Mouse (Mus musculus) c-Kit-positive CD71-positive TER-119-negative erythroid progenitor cells, embryonic 14.5 days (primary cell): Measurements from ENCODE around the gene Gm7138.
"Not testable (repeated sequence)": the region's sequence is repeated elsewhere in the genome, so short reads cannot be mapped to it uniquely, and the experiment has no call there.

Experiments
- DNase-seq: peaks from one replicate; pipeline ENCODE4 v3.0.0-alpha.2; 2013; ENCODE audit warnings: low read depth

Gm7138 gene

DNA sequence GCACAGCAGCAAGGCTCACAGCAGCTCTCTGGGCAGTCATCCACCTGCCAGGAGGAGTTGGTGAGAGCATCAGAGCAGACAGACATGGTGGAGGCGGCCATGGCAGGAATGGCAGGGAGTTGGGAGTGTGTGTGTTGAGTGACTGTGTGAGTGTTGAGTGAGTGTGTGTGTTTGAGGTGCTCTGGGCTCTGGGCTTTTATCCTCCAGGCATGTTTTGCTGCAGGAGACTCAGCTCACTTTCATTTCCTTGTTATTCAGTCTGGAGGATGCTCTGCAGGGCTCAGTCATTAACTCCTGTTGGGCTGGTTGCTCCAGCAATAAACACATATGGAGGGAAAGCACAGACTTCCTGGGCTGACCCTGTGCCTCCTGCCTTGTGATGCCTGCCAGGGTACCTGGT, at the start of gene Gm7138:
Gene Gm7138 (minus strand): TSS at position 101 of the 400 bp plus-strand sequence.
- not testable (repeated sequence) for DNase-seq

DNA sequence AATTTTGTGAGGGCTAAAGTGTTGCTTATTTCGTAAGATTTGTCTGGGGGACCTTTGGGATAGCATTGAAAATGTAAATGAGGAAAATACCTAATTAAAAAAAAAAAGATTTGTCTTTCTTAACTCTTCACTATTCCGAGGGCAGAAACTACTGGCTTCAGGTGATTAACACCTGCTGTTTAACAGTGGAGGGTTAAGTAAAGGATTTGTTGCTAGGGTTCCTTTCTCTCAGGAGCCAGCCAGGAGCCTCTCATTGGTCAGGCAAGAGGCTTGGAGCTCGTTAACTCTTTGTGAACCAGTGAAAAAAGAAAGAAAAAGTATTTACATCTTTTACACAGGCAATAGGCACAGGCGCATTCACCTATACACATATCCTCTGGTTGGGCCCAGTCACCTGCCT, 42.5 kb upstream of the Gm7138 start:
- no peak for DNase-seq

DNA sequence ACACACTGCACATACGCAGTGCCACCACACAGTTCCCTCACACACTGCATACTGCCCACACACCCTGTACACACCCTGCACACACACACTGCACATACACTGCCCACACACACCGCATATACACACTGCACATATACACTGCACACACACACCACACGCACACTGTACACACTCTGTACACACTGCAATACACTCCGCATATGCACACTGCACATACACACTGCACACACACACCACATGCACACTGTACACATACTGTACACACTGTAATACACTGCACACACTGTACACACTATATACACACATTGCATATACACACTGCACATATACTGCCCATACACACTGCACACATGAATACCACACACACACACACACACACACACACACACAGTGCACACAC, 41.8 kb upstream of the Gm7138 start:
- no peak for DNase-seq

DNA sequence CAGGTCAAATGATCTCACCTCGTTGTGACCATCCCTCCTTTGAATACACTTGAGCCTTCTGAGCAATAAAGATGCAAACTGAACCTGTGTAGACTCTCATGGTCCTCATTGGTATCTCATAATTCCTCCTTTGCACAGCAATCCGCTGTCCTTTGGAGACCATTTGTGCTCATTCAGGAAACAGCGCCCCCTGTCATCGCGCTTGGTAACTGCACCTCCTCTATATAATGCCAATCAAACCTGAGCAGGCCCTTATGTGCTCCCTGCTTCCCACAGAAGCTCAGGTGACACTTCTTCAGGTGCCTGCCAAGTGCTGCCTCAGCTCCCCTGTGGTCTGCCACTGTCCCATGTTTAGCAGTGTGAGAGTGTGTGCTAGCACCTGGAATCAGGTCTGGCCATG, 38.8 kb upstream of the Gm7138 start:
- DNase-seq = peak; percentile 7

DNA sequence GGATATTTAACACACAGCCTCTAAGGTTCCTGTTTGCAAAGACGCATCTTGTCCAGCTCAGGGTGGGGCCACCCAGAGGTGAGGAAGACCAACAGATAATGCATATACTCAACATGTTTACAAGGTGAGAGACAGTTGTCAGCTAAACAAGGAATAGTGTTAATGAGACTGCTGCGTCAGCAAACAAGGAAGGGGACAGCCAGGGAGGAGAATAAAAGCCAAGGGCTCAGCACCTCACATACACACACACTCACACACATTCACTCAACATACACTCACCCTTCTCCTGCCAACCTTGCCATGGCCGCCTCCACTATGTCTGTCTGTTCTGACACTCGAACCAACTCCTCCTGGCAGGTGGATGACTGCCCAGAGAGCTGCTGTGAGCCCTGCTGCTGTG, 37.6 kb upstream of the Gm7138 start, which contains the start of gene Gm2696:
Gene Gm2696 (plus strand): TSS at position 301 of the 400 bp plus-strand sequence.
- DNase-seq = no peak

DNA sequence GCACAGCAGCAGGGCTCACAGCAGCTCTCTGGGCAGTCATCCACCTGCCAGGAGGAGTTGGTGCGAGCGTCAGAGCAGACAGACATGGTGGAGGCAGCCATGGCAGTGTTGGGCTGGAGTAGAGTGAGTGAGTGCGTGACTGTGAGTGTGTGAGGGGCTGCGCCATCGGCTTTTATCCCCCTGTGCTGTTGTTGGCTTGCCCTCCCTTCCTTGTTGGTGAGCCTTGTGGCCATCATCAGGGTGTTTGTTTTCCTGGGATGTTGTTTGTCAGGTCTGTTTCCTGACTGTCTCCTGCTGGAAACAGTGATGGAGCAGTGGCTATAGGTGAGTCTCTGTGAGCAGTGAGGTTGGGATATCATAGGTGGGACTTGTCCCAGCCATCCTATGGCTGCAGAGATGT, 35.0 kb upstream of the Gm7138 start, which contains the start of gene Gm9507:
Gene Gm9507 (minus strand): TSS at position 101 of the 400 bp plus-strand sequence.
- no peak for DNase-seq

DNA sequence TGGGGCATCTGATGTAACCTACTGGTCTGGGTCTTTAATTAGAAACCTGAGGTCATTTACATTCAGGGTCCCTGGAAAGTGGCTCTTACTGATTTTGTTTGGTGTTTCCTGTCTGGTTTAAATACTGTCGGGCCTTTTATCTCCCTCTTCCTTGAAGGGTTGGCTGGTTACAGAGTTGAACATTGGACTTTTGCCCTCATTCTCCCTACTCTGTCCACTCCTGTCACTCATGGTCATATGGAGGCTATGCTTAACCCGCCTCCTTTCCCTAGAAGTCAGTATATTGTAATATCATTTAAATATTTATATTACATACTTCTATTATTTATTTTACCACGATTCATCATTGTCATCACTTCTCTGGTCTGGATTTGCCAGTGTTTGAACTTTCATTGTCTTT, 27.4 kb upstream of the Gm7138 start:
- DNase-seq = no peak

DNA sequence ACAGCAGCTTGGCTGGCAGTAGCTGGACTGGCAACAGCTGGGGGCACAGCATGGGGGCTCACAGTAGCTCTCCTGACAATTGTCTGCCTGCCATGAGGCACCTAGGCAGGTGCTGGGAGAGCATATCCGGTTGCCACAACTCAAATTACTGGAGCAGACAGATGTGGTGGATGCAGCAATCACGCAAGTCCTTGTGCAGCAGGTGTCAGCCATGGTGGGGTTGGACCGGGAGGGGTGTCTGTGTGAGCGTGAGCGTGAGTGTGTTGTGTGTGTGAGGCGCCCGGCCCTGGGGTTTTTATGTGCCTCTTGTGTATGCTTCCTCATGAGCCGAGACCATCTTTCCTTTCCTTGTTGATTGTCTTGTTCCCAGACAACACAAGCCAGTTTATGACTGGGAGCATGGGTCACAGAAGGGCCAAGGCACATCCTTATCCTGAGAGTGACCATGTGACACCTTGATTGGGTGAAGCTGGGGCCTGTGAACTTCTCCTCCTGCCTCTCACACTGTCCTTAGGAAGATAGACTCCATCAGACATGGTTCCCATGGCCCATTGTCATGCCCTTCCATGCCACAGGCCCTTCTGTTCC, 22.3 kb upstream of the Gm7138 start, which contains the start of gene Gm19668:
Gene Gm19668 (minus strand): TSS at position 213 of the 588 bp plus-strand sequence.
- no peak for DNase-seq

DNA sequence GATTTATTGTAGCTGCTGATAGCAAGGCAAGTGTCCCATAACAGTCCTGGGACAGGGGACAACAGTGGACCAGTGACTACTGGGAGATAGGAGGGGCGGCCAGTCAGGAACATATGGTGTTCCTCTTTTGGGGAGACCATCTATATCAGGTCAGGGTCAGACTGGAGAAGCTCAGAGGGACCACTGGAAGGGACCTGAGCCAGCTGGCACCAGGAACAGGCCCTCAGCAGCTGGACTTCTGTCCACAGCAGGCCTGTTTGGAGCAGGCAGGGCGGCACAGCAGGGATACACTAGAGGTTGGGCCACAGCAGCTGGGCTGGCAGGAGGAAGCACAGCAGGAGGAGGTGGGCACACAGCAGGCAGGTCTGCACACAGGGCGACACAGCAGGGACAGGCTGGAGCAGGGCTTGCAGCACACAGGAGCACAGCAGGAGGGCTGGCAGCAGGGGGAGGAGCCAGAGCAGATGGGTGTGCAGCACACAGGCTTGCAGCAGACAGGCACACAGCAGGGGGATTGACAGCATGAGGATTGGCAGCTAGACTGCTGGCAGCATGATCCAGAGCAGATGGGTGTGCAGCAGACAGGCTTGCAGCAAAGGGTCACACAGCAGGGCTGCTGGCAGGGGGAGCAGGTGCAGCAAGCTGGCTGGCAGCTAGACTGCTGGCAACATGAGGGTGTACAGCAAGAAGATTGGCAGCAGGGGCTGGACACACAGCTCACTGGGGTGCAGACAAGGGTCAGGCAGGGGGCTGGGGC, 21.6 kb upstream of the Gm7138 start:
- DNase-seq = not testable (repeated sequence)

DNA sequence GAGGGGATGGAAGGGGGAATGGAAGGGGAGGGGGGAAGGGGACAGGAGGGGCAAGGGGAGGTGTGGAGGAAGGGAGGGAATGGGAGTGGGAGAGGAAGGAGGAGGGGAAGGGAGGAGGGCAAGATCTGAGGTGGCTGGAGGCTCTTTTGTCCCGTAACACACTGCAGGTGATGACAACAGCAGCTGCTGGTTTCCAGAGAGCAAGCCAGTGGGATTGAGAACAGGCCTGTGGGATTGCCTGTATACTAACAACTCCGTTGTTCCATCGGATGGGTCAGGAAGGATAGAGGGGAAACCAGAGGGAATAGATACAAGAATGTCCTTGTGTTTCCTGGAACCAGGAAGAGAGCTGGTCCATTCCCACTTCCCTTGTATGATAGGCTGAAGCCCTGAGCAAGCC, 20.9 kb upstream of the Gm7138 start:
- no peak for DNase-seq

DNA sequence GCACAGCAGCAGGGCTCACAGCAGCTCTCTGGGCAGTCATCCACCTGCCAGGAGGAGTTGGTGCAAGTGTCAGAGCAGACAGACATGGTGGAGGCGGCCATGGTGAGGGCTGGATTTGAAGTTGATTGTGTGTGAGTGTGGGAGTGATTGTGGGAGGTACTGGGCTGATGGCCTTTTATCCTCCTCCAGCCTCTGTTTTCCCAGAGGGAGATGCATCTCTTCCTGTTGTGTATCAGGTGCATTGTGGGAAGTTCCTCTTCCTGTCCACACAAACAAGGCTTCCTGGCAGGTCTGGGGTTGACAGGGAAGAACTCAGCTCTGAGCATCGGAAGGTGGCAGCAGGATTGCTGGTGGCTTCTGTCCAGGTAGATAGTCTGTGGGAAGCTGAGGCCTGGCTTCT, 18.2 kb upstream of the Gm7138 start, which contains the start of gene Gm9639:
Gene Gm9639 (minus strand): TSS at position 101 of the 400 bp plus-strand sequence.
- no peak for DNase-seq

DNA sequence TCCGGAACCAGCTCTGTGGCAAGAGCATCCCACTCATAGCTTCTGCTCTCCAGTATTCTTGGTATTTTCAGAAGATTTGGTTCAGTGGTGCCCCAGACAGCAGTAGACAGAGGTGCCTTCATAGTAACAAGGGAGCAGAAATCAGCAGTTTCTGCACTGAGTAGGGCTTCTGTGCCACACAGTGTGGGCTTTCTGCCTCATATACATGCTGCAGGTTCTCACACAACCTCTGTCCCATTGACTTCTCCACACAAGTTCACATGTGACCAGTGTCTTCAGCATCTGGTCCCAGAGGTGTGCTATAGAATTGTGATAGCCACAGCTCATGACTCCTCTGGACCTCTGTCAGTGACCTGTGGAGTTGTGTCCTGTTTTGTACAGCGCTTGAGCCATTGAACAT, 11.9 kb upstream of the Gm7138 start:
- DNase-seq = no peak

DNA sequence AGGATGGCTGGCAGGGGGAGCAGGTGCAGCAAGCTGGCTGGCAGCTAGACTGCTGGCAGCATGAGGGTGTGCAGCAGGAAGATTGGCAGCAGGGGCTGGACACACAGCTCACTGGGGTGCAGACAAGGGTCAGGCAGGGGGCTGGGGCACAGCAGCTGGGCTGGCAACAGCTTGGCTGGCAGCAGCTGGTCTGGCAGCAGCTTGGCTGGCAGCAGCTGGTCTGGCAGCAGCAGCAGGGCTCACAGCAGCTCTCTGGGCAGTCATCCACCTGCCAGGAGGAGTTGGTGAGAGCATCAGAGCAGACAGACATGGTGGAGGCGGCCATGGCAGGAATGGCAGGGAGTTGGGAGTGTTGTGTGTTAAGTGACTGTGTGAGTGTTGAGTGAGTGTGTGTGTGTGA, 11.1 kb upstream of the Gm7138 start, which contains the start of gene Gm7137:
Gene Gm7137 (minus strand): TSS at position 325 of the 400 bp plus-strand sequence.
- DNase-seq = not testable (repeated sequence)

DNA sequence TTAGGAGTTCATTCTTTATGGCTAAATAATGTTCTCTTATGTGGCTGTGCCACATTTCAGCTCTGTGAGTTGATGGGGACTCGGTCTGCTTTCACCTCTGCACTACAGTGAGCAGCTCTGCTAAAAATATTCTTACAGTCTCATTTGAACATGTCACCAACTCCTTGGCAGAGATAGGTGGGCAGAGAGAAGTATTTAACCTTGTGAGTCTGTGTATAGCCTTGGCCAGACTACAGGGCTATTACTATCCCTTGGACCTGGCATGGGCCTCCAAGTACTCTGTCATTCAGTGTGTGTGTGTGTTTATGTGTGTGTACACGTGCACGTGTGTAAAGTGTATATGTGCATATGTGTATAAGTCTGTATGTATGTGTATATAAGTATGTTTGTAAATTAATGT, 6.7 kb upstream of the Gm7138 start:
- DNase-seq = not testable (repeated sequence)

DNA sequence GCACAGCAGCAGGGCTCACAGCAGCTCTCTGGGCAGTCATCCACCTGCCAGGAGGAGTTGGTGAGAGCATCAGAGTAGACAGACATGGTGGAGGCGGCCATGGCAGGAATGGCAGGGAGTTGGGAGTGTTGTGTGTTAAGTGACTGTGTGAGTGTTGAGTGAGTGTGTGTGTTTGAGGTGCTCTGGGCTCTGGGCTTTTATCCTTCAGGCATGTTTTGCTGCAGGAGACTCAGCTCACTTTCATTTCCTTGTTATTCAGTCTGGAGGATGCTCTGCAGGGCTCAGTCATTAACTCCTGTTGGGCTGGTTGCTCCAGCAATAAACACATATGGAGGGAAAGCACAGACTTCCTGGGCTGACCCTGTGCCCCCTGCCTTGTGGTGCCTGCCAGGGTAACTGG, 5.7 kb upstream of the Gm7138 start, which contains the start of gene Gm3250:
Gene Gm3250 (minus strand): TSS at position 101 of the 400 bp plus-strand sequence.
- DNase-seq = not testable (repeated sequence)

DNA sequence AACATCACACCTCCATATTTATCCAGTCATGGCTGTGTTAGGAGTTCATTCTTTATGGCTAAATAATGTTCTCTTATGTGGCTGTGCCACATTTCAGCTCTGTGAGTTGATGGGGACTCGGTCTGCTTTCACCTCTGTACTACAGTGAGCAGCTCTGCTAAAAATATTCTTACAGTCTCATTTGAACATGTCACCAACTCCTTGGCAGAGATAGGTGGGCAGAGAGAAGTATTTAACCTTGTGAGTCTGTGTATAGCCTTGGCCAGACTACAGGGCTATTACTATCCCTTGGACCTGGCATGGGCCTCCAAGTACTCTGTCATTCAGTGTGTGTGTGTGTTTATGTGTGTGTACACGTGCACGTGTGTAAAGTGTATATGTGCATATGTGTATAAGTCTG, 4.6 kb downstream of the Gm7138 start:
- DNase-seq = not testable (repeated sequence)

DNA sequence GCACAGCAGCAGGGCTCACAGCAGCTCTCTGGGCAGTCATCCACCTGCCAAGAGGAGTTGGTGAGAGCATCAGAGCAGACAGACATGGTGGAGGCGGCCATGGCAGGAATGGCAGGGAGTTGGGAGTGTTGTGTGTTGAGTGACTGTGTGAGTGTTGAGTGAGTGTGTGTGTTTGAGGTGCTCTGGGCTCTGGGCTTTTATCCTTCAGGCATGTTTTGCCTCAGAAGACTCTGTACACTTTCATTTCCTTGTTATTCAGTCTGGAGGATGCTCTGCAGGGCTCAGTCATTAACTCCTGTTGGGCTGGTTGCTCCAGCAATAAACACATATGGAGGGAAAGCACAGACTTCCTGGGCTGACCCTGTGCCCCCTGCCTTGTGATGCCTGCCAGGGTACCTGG, 5.5 kb downstream of the Gm7138 start, which contains the start of gene Gm3238:
Gene Gm3238 (minus strand): TSS at position 101 of the 400 bp plus-strand sequence.
- DNase-seq = not testable (repeated sequence)

DNA sequence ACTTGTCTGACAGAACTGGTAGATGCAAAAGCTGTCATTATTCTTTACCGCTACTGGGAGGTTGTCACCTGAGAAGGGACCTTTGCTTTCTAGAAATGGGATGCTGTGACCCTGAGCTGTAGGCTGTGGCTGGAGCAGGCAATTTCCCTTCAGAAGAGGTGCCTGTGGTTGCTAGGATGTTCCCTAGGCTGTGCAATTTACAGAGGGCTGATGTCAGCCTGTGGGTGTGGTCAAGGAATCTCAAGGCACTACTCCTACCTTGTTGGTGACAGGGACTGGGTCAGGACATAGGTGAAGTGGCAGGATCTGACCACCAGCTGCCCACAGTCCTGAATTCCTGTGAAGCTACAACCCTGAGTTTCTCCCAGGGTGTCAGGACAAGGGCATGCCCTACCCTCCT, 7.0 kb downstream of the Gm7138 start:
- no peak for DNase-seq

DNA sequence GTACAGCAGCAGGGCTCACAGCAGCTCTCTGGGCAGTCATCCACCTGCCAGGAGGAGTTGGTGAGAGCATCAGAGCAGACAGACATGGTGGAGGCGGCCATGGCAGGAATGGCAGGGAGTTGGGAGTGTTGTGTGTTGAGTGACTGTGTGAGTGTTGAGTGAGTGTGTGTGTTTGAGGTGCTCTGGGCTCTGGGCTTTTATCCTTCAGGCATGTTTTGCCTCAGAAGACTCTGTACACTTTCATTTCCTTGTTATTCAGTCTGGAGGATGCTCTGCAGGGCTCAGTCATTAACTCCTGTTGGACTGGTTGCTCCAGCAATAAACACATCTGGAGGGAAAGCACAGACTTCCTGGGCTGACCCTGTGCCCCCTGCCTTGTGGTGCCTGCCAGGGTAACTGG, 17.2 kb downstream of the Gm7138 start, which contains the start of gene Gm3233:
Gene Gm3233 (minus strand): TSS at position 101 of the 400 bp plus-strand sequence.
- not testable (repeated sequence) for DNase-seq

DNA sequence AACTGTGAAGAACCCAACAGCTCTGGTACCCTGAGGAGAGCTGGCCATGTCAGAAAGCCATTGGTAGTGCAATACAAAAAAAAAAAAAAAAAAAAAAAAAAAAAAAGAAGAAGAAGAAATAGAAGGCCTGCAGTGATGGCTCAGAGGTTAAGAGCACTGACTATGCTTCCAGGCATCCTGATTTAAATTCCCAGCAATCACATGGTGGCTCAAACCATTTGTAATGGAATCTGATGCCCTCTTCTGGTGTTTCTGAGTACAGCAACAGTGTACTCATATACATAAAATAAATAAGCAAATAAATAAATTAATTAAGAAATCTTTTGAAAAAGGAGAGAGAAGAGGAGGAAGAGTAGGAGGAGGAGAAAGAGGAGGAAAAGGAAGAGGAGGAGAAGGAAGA, 23.3 kb downstream of the Gm7138 start:
- no peak for DNase-seq

DNA sequence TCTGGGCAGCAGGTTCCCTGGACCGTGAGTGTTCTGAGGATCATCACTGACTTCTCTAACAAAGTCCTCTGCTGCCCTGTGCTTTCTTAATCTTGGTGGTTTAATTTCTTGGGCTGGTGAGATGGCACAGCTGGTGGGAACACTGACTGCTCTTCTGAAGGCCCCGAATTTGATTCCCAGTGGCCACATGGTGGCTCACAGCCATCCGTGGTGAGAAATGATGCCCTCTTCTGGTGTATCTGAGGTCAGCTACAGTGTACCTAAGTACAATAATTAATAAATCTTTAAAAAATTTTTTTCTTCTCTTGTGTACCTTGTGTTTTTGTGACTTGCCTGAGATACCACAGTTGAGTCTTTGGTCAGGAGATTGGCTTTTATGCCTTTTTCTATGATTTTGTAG, 24.4 kb downstream of the Gm7138 start:
- DNase-seq = not testable (repeated sequence)

DNA sequence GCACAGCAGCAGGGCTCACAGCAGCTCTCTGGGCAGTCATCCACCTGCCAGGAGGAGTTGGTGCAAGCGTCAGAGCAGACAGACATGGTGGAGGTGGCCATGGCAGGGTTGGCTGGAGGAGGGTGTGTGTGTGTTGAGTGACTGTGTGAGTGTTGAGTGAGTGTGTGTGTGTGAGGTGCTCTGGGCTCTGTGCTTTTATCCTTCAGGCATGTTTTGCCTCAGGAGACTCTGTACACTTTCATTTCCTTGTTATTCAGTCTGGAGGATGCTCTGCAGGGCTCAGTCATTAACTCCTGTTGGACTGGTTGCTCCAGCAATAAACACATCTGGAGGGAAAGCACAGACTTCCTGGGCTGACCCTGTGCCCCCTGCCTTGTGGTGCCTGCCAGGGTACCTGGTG, 25.5 kb downstream of the Gm7138 start, which contains the start of gene Gm9736:
Gene Gm9736 (minus strand): TSS at position 101 of the 400 bp plus-strand sequence.
- not testable (repeated sequence) for DNase-seq

DNA sequence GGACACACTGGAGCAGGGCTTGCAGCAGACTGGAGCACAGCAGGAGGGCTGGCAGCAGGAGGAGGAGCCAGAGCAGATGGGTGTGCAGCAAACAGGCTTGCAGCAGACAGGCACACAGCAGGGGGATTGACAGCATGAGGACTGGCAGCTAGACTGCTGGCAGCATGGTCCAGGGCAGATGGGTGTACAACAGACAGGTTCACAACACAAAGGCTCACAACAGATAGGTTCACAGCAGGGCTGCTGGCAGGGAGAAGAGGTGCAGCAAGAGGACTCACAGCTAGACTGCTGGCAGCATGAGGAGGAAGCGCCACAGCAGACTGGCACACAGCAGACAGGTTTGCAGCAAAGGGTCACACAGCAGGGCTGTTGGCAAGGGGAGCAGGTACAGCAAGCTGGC, 26.1 kb downstream of the Gm7138 start:
- not testable (repeated sequence) for DNase-seq
